Mouse (Mus musculus): ENCODE measurements around the gene Lats1. TPM values are rescaled to one million over a fixed set of nuclear protein-coding genes. Genes with fewer than 3 reads are reported as not detected.

Lats1 gene
- total RNA-seq (2021) = 10 to 100 TPM in 1 of 2 experiments, 1 to 10 TPM in 1; 9.3 to 11.5 TPM
- long read RNA-seq, experiment 1, partial matches to known transcripts = 45 of 46 reads
- long read RNA-seq, experiment 1, other reads (novel, unspliced or antisense) = 1 of 46 reads
- long read RNA-seq, experiment 2, partial matches to known transcripts = 59 of 65 reads
- long read RNA-seq, experiment 2, other reads (novel, unspliced or antisense) = 6 of 65 reads

DNA sequence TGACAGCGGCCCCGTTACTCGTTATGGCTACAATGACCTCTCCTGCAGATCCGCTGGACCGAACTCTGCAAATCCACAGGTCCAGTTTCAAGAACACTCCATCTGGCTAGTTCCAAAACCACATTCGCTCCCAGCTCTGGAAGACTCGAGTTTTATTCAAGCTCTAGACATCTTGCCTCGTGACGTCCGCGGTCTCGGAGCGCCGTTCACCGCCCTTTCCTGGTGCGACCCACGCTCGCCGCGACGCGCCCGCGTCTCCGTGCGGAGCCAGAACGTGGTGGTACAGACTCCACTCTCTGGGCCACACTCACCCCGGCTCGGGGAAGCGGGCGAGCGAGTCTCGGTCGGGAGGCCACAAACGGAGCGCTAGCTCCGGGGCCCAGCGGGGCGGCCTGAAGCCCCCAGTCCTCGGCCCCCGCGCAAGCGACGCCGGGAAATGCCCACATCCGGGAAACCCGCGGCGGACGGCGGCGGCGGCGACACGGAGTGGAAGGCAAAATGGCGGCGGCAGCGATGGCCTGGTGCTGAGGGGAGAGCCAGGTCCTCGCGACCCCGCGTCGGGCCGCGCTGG lies at the start of gene Lats1, which contains the start of gene Pcmt1:
Lats1 (plus strand) TSS at position 484 of the 571 bp plus-strand sequence.
Pcmt1 (minus strand) TSS at position 406 of the 571 bp plus-strand sequence.
- intact Hi-C loops (cut with DNase I) = no loop called here
- peak; percentile 81 to 84 for DNase-seq

DNA sequence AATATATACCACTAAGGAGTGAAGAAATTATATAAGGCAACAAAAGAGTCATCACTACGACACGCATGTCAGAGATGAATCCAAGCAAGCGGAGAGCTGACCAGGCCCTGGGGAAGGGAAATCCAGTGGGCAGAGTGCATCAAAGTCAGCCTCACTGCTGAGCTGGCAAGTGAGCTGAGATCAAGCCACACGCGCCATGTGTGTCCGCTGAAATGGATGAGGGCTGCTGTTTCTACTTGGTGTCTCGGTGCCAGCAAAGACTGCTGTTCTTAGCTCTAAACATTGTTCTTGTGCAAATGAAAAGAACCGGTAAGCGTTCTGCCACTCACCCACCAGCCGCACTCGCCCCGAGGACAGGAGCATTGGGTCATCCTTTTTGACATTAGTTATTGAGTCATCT lies 40.6 kb upstream of the Lats1 start:
- no peak for DNase-seq

DNA sequence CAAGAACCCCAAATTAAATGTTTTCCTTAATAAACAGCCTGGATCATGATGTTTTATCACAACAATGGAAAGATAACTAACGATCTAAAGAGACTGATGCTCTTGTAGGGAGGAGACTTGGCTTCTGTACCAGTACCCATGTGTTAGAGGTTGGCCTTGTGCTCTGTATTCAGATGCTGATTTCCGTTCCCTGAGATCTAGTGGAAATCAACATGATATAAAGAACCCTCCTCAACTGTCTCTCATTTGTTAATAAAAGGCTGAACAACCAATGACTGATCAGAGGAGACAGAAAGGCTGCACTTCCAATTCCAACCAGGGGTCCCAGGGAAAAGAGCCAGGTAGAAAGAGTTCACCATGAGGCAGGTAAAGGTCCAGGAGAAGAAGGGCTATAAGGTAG lies 35.1 kb upstream of the Lats1 start:
- intact Hi-C loops (cut with DNase I) = no loop called here
- no peak for DNase-seq

More for the DNA sequence above, 40.6 kb upstream of the Lats1 start:
- intact Hi-C loops (cut with DNase I) = no loop called here

DNA sequence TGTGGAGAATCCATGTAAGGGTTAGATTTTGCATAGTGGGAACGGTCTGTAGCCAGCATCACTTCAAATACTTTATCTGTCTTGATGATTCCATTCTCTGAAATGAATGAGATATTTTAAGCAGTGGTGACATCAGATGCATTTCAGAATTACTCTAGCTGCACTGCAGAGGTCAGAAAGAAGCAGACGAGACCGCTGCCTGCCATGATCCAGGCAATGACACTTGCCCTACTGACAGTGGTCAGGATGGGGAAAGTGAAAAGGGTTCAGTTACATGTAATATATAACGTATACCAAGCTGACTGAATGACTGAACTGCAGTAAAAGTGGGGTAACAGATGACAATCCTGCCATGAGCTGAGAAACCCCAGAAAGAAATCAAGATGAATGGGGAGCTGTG lies 32.0 kb upstream of the Lats1 start:
- intact Hi-C loops (cut with DNase I) = no loop called here

DNA sequence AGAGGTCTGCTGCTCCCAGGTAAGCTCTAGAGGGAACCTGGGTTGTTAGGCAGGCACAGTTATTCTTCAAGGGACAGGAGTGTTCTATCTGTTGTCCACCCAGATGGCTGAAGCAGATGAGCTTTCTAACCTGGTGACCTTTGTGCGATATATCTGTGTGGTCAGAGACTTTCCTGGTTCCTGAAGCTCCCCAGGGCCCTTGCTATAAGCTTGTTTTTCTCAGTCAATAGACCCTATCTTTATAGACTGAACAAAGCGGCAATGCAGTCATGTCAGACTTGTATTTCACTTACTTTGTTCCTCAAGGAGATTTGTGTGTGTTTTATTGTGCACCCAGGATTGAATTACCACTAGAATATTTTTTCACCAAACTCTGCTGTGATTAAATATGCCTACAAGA lies 30.0 kb upstream of the Lats1 start:
- intact Hi-C loops (cut with DNase I) = no loop called here
- DNase-seq = no peak

More for the DNA sequence above, 32.0 kb upstream of the Lats1 start:
- no peak for DNase-seq

DNA sequence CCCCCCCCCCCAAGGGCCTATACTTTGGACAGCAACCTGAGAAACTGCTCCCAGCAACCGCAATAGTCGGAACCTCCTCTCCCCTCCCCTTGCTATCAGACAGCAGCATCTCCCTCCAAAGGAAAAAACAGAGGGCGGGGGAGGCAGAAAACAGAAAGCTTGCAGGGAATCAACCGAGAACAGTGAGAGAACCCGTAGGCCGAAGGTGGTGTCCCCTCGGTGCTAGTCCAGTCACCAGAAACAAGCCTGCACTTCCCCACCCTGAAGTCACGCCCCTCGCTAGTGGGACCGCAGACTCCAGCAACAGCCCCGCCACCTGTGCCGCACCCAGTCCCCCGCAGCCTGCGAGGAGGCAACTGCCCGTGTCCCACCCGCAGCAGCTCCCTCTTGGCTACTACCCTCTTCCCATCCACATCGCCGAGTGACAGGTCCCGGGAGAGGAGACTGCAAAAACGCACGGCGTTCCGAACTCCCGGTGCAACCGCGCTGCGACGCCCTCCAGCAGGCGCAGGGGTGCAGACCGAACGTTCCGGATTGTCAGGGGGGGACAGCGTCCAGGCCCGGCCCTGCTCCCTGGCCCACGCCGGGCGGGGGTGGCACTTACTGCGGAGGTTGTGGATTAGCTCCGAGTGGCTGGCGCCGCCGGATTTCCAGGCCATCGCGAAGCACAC lies 18.4 kb upstream of the Lats1 start:
- intact Hi-C loops (cut with DNase I) = loop anchor here (5.0 kb wide), 1 partner anchor 35 kb away; no protein-coding TSS in a partner anchor
- DNase-seq = peak in 1 of 2 experiments; percentile 7

DNA sequence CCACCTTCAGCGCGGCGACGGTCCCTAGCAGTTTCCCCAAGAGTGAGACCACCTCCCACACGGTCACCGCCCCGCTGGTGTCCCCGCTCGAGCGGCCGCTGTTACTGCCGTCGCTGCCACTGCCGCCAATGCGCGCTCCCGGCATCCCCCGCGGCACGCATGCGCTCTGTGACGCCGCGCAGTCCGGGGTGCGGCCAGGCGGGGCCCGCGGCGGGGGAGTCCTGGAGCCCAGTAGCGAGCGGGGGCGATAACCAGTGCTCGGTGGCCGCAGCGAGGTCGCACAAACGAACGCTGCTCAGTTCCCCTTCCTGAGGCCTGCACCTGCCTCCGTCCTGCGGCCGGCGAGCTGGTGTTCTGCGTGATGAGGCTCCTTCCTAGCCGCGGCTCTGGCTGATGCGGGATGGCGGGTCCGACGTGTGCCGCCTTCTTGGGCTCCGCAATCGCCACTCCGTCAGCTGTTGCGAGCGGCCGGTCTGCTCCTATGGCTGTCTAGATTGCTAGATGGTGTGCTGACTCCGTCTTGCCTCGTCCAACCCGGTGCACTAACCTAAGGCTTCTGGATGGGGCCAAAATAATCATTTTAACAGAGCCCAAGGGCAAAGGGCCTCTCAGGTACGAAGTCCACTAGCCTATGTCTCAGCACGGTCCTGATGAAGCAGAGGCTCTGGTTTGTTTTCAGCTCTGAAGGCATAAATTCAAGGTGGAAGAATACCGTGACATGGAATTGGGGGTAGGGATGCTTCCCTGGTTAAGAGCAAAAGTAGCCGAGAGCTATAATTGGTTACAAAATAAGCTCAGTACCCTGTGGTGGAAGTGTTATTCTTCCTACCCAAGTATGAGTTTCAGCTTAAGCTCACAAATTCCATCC lies 17.6 kb upstream of the Lats1 start:
- peak; percentile 89 to 92 for DNase-seq
- intact Hi-C loops (cut with DNase I) = loop anchor here (5.0 kb wide), 1 partner anchor 36 kb away; no protein-coding TSS in a partner anchor

DNA sequence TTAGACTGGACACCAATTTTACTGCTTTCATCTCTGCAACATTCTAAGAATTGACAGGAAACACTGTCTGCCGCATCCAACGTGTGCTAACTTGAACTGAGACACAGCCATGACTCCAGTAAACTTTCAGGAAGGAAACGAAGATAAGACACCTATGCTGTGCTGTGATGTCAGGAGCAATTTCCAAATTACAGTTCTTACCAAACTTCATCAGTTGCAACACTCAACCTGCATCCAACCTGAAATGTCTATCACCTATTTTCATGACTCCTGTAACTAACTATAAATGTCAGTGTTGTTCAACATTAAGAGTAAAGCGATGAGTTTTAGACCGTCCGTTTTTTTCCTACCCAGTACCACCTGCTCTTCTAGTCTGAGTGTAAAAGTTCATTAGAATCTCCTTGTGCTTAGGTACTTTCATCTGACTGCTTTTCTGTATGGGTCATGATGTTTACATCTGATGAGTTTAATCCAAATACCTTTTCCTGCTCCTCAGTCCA lies 16.9 kb upstream of the Lats1 start:
- intact Hi-C loops (cut with DNase I) = loop anchor here (5.0 kb wide), 1 partner anchor 37 kb away; no protein-coding TSS in a partner anchor

DNA sequence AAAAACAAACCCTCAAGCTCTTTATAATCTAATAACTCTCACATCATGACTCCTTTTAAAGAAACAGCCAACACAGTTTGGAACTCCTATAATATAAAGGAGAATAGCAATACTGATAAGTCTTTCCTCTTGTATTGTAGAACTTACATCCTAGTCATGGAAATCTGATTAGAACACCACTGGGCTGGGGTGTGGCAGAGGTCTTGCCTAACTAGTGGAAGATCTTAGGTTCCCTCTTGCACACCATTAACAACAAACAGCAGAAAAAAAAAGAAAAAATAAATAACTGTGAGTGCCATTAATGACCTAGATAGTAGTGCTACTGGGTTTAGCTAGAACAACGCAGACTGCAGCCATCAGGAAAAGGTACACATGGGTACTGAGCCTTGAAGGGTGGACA lies 16.1 kb upstream of the Lats1 start:
- intact Hi-C loops (cut with DNase I) = loop anchor here (5.0 kb wide), 1 partner anchor 38 kb away; no protein-coding TSS in a partner anchor
- DNase-seq = no peak

More for the DNA sequence above, 16.9 kb upstream of the Lats1 start:
- no peak for DNase-seq

DNA sequence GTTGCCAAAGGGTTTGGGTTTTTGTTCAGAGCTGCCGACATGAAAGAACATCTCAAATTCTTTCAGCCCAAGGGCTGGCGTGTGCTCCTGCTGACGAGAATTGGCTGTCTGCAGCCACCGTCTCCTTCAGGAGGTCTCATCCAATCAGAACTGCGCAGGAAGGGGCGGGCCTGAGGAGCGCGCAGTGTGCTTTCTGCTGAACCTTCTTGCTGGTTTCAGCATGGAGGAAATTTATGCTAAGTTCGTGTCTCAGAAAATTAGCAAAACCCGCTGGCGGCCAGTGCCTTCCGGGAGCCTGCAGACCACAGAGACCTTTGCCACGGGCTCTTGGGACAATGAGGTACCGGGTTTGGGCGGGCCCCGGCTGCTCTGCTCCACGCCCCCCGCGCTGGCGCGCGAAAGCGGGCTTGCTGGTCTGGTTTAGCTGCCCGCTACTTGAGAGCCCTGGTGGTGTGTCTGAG lies 13.6 kb upstream of the Lats1 start, which contains the start of gene Nup43:
Nup43 (plus strand) TSS at position 162 of the 461 bp plus-strand sequence.
- intact Hi-C loops (cut with DNase I) = no loop called here
- DNase-seq = peak; percentile 84 to 85

DNA sequence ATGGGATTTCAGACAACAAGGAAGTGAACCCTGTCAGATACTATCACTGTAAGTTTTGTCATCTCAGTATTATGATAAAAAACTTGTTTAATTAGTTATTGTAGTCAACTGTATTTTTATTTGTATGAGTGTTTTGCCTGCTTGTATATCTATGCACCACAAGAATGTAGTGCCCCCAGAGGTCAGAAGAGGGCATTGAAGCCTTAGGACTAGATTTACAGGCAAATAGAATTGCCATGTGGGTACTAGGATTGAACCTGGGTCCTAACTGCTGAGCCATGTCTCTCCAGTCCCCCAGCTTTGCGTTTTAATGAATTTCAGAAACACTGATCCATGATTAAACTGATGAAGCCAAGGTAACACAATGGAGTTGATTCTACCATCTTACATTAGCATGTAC lies 7.3 kb upstream of the Lats1 start:
- no peak for DNase-seq
- intact Hi-C loops (cut with DNase I) = no loop called here

DNA sequence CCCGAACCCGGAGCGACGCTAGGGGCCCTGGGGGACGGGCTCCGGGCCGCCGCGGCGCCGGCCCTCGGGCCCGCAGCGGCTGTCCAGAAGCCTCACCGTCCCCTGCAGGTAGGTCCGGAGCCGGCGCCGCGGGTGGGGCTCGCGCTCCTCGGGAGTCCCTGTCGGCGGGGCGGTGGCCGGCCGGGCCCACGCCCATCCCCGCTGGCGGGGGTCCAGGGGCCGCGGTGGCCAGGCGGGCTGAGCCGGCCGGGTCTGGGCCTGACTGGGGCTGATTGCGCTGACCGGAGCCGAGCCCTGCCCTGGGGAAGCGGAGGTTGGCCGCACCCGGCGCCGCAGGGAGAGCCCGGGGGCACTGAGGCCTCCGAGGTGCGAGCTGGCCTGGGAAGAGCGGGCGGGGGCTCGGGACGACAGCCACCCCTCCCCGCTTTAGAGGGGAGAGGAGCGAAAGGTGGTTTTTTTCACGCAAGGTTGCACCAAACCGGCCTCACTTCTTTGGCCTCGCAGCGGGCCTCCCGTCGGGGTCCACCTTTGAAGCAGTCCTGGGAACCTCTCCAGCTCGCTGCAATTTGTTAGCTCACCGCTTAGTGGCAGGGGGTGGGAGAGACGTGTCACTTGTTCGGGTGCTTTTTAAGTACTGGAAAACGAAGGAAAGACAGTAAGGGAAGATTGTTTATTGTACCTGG lies 470 bp downstream of the Lats1 start:
- intact Hi-C loops (cut with DNase I) = no loop called here

DNA sequence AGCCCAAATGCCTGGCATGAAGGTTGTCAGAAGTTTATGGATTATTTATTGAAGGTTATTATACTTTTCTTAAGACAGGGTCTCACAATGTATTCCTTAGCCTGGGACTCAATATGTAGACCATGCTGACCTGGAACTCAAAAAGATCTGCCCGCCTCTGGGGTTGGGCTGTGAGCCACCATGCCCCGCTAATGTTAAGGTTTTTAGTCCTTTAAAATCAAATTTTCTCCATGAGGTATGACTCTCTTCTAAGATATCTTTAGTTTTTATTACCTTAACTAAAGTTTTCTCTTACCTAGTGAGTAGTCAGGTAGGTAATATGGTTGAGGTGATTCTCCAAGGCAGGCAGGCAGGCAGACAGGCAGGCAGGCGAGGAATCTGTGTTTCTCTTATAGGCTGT lies 1.2 kb downstream of the Lats1 start:
- intact Hi-C loops (cut with DNase I) = no loop called here

More for the DNA sequence above, 470 bp downstream of the Lats1 start:
- peak; percentile 73 to 74 for DNase-seq

DNA sequence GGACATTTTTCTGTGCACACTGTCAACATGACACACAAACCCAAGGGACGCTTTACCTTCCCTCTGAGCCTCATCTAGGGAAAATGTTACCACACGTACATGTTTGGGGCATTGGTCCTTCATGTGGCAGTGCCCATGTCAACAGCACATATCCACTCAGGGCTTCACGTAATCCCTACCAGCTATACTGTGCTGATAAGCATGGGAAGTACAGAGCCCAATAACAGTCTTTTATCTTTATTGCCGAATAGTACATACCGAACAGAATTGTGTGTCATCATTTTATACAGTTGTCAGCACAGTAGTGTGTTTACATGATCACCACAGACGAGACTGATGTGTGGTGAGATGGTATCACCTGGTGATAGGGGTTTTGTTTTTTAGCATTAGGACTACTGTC lies 5.9 kb downstream of the Lats1 start:
- no peak for DNase-seq
- intact Hi-C loops (cut with DNase I) = no loop called here

More for the DNA sequence above, 1.2 kb downstream of the Lats1 start:
- no peak for DNase-seq

DNA sequence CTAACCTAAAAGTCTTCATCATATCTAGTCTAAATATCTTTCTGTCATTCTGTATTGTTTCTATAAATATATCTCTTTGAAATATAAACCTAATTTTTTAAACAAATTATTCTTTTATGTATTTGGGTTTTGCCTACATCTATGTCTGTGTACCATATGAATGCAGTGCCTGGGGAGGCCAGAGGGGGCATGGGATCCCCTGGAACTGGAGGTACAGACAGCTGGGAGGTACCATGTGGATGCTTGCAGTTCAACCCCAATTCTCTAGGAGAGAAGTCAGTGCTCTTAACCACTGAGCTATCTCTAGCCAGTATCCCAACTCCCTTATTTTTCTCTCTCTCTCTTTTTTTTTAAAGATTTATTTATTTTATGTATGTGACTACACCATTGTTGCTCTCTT lies 14.3 kb downstream of the Lats1 start:
- intact Hi-C loops (cut with DNase I) = no loop called here
- DNase-seq = no peak

DNA sequence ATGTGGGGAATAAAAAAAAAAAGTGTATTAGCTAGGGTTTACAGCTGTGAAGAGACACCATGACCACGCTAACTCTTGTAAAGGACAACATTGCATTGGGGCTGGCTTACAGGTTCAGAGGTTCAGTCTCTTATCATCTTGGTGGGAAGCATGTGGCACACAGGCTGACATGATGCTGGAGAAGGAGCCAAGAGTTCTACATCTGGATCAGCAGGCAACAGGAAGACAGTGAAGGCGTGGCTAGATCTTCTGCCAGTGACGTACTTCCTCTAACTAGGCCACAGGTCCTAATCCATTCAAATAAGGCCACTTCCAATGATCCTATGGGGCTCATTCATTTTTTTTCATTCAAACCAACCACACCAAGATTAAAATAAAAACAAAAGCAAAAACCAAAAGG lies 19.1 kb downstream of the Lats1 start:
- no peak for DNase-seq
- intact Hi-C loops (cut with DNase I) = no loop called here

DNA sequence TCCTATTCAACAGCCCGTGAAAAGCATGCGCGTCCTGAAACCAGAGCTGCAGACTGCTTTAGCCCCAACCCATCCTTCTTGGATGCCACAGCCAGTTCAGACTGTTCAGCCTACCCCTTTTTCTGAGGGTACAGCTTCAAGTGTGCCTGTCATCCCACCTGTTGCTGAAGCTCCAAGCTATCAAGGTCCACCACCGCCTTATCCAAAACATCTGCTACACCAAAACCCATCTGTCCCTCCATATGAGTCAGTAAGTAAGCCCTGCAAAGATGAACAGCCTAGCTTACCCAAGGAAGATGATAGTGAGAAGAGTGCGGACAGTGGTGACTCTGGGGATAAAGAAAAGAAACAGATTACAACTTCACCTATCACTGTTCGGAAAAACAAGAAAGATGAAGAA lies 21.6 kb downstream of the Lats1 start:
- intact Hi-C loops (cut with DNase I) = no loop called here
- no peak for DNase-seq

DNA sequence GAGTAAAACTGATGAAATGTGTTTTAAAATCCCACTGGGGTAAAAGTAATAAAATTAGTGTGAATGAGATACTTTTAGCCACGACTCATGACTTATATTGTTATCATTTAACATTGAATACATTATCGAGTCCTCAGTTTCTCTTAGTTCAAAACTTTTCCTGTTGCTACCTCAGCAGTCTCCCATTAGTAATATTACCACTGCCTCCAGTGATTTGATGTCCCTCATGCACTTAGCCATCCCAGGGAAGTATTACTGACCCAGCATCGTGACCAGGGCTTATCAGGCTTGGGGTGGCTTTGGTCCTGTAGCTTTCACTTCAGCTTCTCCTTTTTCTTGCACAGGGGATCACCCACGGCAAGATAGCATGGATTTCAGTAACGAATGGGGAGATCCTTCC lies 29.1 kb downstream of the Lats1 start:
- DNase-seq = no peak
- intact Hi-C loops (cut with DNase I) = no loop called here

DNA sequence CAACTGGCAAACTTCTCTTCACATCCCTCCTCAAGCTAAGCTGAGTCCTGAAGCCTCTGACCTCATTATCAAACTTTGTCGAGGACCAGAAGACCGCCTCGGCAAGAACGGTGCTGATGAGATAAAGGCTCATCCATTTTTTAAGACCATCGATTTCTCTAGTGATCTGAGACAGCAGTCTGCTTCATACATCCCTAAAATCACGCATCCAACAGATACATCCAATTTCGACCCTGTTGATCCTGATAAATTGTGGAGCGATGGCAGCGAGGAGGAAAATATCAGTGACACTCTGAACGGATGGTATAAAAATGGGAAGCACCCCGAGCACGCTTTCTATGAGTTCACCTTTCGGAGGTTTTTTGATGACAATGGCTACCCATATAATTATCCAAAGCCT lies 31.5 kb downstream of the Lats1 start:
- DNase-seq = no peak
- intact Hi-C loops (cut with DNase I) = no loop called here

DNA sequence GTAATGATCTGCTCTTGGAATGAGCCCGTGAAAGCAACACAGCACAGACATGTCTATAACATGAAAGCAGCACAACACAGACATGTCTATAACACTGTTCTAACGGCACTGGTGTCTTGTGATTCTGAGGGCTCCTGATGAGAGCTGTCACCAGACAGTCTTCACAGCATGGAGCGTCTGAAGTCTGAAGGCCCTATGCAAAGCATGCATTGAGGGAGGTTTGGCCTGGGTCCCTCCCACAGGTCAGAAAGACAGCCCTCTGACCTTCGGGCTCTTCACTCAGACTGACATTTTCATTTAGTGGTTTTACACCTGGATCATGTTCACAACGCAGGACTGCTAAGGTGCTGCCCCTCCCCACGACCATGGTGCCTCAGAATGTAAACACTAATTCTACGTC lies 34.0 kb downstream of the Lats1 start:
- intact Hi-C loops (cut with DNase I) = no loop called here
- DNase-seq = no peak
